Mouse (Mus musculus) c-Kit-positive CD71-negative TER-119-negative erythroid progenitor cells, embryonic 14.5 days (primary cell): ENCODE data around the gene Strn4.
A peak's percentile ranks its signal among the peaks of the same experiment; 100 is the strongest.

Experiments
- DNase-seq: peaks from one replicate; pipeline ENCODE4 v3.0.0-alpha.2; 2013; ENCODE audit warnings: low read depth

Strn4 gene

GRCm38 (mm10) chr7:16810920-16811648, 4.6 kb upstream of the Strn4 start:
- no peak for DNase-seq

- DNase-seq, result no peak
Observed at GRCm38 (mm10) chr7:16811649-16812070, 4.0 kb upstream of the Strn4 start.

GRCm38 (mm10) chr7:16812505-16812904, 3.2 kb upstream of the Strn4 start:
- DNase-seq, result no peak

- DNase-seq, result peak; percentile 59
Observed at GRCm38 (mm10) chr7:16816078-16816474, 387 bp downstream of the Strn4 start.

- DNase-seq, result no peak
Observed at GRCm38 (mm10) chr7:16816475-16817122, 910 bp downstream of the Strn4 start, which contains the start of gene Fkrp. TSS of gene Fkrp (minus strand) at chr7:16816732.

GRCm38 (mm10) chr7:16817693-16818092, 2.0 kb downstream of the Strn4 start:
- no peak for DNase-seq

GRCm38 (mm10) chr7:16819794-16820193, 4.1 kb downstream of the Strn4 start:
- DNase-seq, result no peak

DNA sequence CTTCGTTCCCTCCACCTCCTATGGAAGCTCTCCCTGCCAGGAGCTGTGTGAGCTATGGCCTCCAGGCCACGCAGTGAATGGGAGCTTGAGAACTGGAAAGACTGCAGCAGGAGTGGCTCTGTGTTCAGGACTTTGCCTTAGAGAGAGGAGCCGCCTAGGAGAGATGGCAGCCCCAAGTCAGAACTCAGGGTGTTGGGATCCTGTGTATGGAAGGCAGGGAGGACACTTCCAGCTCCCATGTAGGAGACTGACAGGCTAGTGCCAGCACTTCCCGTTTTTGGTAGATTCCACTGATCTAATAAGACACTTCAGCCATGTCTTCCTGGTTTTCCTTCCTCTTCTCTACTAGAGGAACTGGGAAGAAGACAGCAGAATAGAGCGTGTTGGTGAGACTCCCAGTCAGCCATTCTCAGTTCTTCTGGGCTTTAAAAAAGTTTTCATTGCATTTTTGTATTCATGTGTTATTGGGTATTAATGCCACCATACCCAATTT, 4.6 kb downstream of the Strn4 start:
- no peak for DNase-seq

DNA sequence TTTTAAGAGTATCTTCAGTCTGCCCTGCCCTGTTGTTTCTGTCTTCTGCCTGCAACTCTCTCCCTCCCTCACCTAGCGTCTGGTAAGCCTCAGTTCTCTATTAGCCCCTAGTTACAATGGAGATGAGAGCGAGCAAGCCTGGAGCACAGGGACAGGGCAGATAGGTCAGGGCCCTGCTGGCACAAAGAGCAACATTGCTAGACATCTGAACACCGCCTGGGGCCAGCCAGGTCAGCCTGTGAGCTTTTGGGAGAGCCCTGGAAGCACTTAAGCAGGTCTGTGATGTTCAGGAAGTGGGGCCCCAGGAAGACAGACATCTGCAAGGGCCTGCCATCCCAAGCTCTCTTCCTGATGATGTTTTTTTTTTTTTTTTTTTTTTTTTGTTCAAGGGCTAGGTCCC, 5.4 kb downstream of the Strn4 start:
- no peak for DNase-seq

DNA sequence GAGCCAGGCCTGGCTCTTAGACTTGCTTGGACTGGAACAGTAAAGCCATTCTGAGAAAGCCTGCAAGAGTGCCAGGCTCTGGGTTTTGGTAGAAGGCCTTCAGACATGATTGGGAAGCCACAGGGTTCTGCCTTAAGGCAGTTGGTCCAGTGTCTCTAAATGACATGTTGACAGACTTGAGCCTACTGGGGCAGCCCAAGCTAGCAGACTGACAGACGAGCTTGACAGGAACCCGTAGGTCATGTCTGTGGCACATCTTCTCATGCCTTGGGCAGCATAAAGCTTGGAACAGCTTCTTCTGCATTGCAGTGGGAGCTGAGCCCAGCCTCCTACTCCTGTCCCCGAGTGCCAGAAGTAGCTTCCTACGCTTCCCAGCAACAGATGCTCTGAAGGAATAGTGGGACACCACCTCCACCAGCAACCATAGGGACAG, 6.0 kb downstream of the Strn4 start:
- DNase-seq, result no peak

GRCm38 (mm10) chr7:16823734-16824133, 8.0 kb downstream of the Strn4 start:
- no peak for DNase-seq

- no peak for DNase-seq
Observed at GRCm38 (mm10) chr7:16825785-16826184, 10.1 kb downstream of the Strn4 start.

- DNase-seq, result no peak
Observed at GRCm38 (mm10) chr7:16826571-16826970, 10.9 kb downstream of the Strn4 start.

- no peak for DNase-seq
Observed at GRCm38 (mm10) chr7:16827274-16827673, 11.6 kb downstream of the Strn4 start.

DNA sequence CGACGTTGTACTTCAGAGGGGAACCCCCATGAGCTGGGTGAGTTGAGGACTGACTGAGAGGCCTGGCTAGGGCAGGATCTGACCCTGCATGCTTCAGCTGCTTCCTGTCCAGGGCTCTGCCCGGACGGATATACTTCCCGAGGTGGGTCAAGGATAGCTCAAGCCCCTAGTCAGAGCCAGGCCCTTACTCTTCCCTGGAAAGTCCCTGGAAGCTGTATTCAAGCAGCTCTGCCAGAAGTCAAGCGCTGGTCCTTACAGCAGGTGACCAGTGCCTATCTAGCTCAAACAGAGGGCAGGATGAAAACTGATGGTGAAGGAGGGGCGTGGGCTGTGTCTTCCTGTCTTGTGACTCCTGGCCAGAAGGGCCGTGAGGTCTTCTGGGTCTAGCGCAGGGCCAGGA, 14.8 kb downstream of the Strn4 start:
- DNase-seq, result no peak

- no peak for DNase-seq
Observed at GRCm38 (mm10) chr7:16837916-16838803, 22.5 kb downstream of the Strn4 start.

DNA sequence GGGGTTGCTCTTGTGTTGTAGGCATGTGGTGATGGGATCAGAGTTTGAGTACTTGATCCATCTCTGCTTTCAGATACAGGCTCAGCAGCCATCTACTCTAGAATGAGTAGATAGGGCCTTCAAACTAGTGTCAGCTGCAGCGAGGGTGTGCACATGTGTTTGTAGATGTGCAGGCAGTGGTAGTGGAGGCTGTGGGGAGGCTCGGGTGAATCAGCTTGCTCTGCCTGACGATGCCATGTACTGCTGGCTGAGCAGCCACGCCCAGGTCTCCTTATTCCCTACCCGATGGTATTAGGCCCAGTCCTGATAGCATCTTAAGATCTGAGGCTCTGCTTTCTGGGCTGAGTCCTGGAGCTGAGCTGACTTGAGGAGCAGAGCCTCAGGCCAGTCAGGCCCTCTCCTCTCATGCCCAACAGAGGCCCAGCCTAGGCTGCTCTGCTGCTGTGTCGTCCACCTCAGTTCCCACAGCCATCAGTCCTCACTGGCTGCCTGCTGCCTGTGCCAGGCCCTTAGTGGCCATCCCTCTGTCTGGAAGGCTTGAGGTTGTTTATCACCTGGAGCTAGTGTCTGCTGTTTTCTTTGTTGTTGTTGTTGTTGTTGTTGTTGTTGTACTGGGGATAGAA, 23.2 kb downstream of the Strn4 start:
- DNase-seq, result no peak

DNA sequence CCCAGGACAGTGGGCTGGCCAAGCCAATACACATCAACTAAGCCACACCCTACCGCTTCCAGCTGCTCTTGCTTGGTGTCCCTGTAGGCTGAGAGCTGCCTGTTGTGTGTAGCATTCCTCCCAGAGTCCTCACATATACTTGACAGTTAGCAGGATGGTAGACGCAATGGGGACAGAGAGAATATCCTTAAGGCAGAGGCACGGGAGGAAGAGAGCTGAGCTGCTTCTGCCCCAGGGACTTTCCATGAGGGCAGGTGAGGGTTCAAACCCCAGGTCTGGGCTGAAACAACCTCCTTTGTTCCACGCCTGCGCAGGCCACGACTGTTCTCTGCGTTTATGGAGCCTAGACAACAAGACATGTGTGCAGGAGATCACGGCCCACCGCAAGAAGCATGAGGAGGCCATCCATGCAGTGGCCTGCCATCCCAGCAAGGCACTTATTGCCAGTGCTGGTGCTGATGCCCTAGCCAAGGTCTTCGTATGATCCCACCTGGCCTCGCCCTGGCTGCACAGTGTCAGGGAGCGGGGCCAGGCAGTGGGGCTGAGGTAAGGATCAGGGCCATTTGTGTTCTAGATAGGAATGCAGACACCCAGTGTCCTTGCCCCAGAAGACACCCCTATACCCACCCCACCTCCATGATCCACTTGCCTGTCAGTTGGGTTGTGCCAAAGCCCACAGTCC, 23.9 kb downstream of the Strn4 start:
- DNase-seq, result no peak

- DNase-seq, result no peak
Observed at GRCm38 (mm10) chr7:16840109-16840491, 24.4 kb downstream of the Strn4 start.

GRCm38 (mm10) chr7:16841078-16841477, 25.4 kb downstream of the Strn4 start:
- DNase-seq, result no peak
